Comparison of ENCODE assay signal across 22 mouse cellular contexts in genomic region chr2:158155101-158155500, GRCm38 (mm10). TPM values are rescaled to one million over a fixed set of nuclear protein-coding genes. Genes with fewer than 3 reads are reported as not detected.
DNase-seq lines count a peak whose midpoint lies in the region; ATAC-seq and TF ChIP-seq lines count a peak whose summit lies in the region.
"Had no signal": no experiment of that assay in that cellular context is flagged by ENCODE, and none has a peak within 500 bp of the region (broad histone marks: within the 10 kb centered on the region; RNA-seq: fewer than 3 reads in every experiment).

No protein-coding gene starts in this region.

- H3K36me3 ChIP-seq in CH12.LX (replicated peaks in 1 of 2; ENCODE audit: control insufficient read depth in 1 of 2, insufficient read depth in 1 of 2, low read length in 1 of 2) (no peaks in the 10 kb centered on the region), E14TG2a.4 (ENCODE audit: insufficient read depth, low read length) (no peaks in the 10 kb centered on the region)
- no peaks in the 10 kb centered on the region for H3K36me3 ChIP-seq in liver, postnatal 0 days (replicated peaks; ENCODE audit: insufficient read depth, low read length)
- H3K36me3 ChIP-seq: embryonic facial prominence, embryonic 15.5 days; forebrain, embryonic 10.5 days; G1E; heart, embryonic 13.5 days; hindbrain, embryonic 12.5 days had no signal

- in situ Hi-C loops in CH12.LX (cut with MboI; ENCODE audit: low pct_ligation_motif_present, low pct_unique_long_range_greater_than_20kb, low sequenced_read_pairs), result no loop called here

- no peak overlapping the region for H3K27ac ChIP-seq in CH12.LX (ENCODE audit: insufficient read depth, low read depth)
- peak overlapping the region; percentile 69; the same call in 1 of the 2 replicates for H3K27ac ChIP-seq in liver, postnatal 0 days (ENCODE audit: low read depth)
- H3K27ac ChIP-seq: gastrocnemius, adult 2 months; heart, embryonic 13.5 days; hindbrain, postnatal 0 days had no signal

- TF ChIP-seq CTCF in CH12.LX (conservative IDR thresholded peaks at IDR 0.05 in 1 of 2, IDR thresholded peaks at IDR 0.05 in 1 of 2; ENCODE audit: low read depth in 2 of 2, low read length in 2 of 2) (no peak), E14TG2a.4 (conservative IDR thresholded peaks at IDR 0.05; ENCODE audit: low read length) (no peak)
- no peak for TF ChIP-seq CTCF in liver, postnatal 0 days (IDR thresholded peaks at IDR 0.05; ENCODE audit: low read depth)

- peaks cover 55% of the 10 kb centered on the region for H3K27me3 ChIP-seq in CH12.LX (replicated peaks)
- H3K27me3 ChIP-seq in E14TG2a.4 (ENCODE audit: insufficient read depth, low read length), result no peaks in the 10 kb centered on the region
- no peaks in the 10 kb centered on the region for H3K27me3 ChIP-seq in liver, postnatal 0 days (ENCODE audit: insufficient read depth, low read length)
- H3K27me3 ChIP-seq: embryonic facial prominence, embryonic 15.5 days; heart, embryonic 13.5 days; hindbrain, embryonic 12.5 days had no signal

- no peak overlapping the region for H3K4me3 ChIP-seq in CH12.LX (replicated peaks in 1 of 3; ENCODE audit: low read depth in 2 of 3, low read length in 2 of 3, poor library complexity in 1 of 3)
- peak overlapping the region; percentile 66; the same call in 1 of the 2 replicates for H3K4me3 ChIP-seq in E14TG2a.4 (replicated peaks; ENCODE audit: low read length)
- no peak overlapping the region for H3K4me3 ChIP-seq in liver, postnatal 0 days (ENCODE audit: low read depth, low read length)
- H3K4me3 ChIP-seq: embryonic facial prominence, embryonic 15.5 days; gastrocnemius, adult 2 months; heart, embryonic 13.5 days; hindbrain, embryonic 12.5 days had no signal

- ATAC-seq in liver, postnatal 0 days, result peak; percentile 37
- no peak for ATAC-seq in activated CD4-positive, CD25-positive, alpha-beta regulatory T cell, adult 4 months
- ATAC-seq in granulocyte monocyte progenitor cell, adult 5-6 weeks (replicated peaks; ENCODE audit: poor library complexity, severe bottlenecking), result no peak
- ATAC-seq: forebrain, embryonic 14.5 days; hindbrain, postnatal 0 days had no signal

- dilution Hi-C loops in CH12.LX (cut with MboI; ENCODE audit: extremely low pct_ligation_motif_present, extremely low pct_unique_long_range_greater_than_20kb, low sequenced_read_pairs), result no loop called here

- H3K9ac ChIP-seq in CH12.LX (ENCODE audit: insufficient read depth, low read depth), result no peak overlapping the region
- H3K9ac ChIP-seq in liver, postnatal 0 days (replicated peaks), result no peak overlapping the region
- H3K9ac ChIP-seq: embryonic facial prominence, embryonic 15.5 days; heart, embryonic 13.5 days; hindbrain, embryonic 12.5 days had no signal

- H3K9me3 ChIP-seq in CH12.LX (replicated peaks; ENCODE audit: low read length) (peaks cover 16% of the 10 kb centered on the region), E14TG2a.4 (ENCODE audit: low read length) (peaks cover 5% of the 10 kb centered on the region)
- no peaks in the 10 kb centered on the region for H3K9me3 ChIP-seq in liver, postnatal 0 days (ENCODE audit: low read length)
- H3K9me3 ChIP-seq: embryonic facial prominence, embryonic 15.5 days had no signal

- WGBS in liver, postnatal 0 days (ENCODE audit: insufficient replicate concordance), result 72% methylated on average over 7 of the region's 7 CpGs

- no peak for TF ChIP-seq EP300 in CH12.LX (IDR thresholded peaks at IDR 0.05; ENCODE audit: low read length)
- no peak for TF ChIP-seq EP300 in liver, postnatal 0 days (IDR thresholded peaks at IDR 0.05; ENCODE audit: low read depth)

- DNase-seq in CH12.LX (ENCODE audit: extremely low read depth) (no peak), R1 (ENCODE audit: low read depth, low spot score) (peak; percentile 92)
- DNase-seq in liver, postnatal 0 days, result no peak
- DNase-seq in right cerebral cortex, postnatal 14 days, result no peak
- DNase-seq: adrenal gland, postnatal 10 days; cerebellum, adult 11 months; cerebellum, adult 8-10 months; cerebellum, postnatal 14 days; embryo, embryonic 11 days; gastrocnemius, postnatal 25 days; heart, postnatal 36 days had no signal

- no peaks in the 10 kb centered on the region for H3K79me2 ChIP-seq in CH12.LX (replicated peaks; ENCODE audit: control insufficient read depth, extremely low read depth, insufficient read depth, poor library complexity, severe bottlenecking)

- no peak for TF ChIP-seq RAD21 in CH12.LX (IDR thresholded peaks at IDR 0.05; ENCODE audit: low read depth, low read length)

- no peak overlapping the region for H3K4me2 ChIP-seq in CH12.LX (ENCODE audit: insufficient read depth, low read depth, poor library complexity, severe bottlenecking)
- H3K4me2 ChIP-seq in liver, postnatal 0 days (ENCODE audit: low read depth, low read length), result no peak overlapping the region
- H3K4me2 ChIP-seq: embryonic facial prominence, embryonic 15.5 days; hindbrain, embryonic 12.5 days had no signal

- no peak for TF ChIP-seq POLR2A in CH12.LX (IDR thresholded peaks at IDR 0.05; ENCODE audit: low read depth, low read length)

- H3K4me1 ChIP-seq in CH12.LX (ENCODE audit: control insufficient read depth in 1 of 2, insufficient read depth in 2 of 2), result peaks cover 5 to 20% of the 10 kb centered on the region in 2 experiments
- peaks cover 76% of the 10 kb centered on the region for H3K4me1 ChIP-seq in E14TG2a.4 (replicated peaks; ENCODE audit: low read depth, low read length)
- H3K4me1 ChIP-seq in liver, postnatal 0 days (ENCODE audit: insufficient read depth), result peaks cover 50% of the 10 kb centered on the region

TF ChIP-seq in CH12.LX, 34 proteins besides CTCF, POLR2A, EP300 and RAD21:
- TF ChIP-seq MXI1 (IDR thresholded peaks at IDR 0.05; ENCODE audit: low read depth, low read length) (no peak), ZNF384 (IDR thresholded peaks at IDR 0.05; ENCODE audit: low read depth, low read length) (no peak), ZC3H11A (IDR thresholded peaks at IDR 0.05; ENCODE audit: low read depth, low read length) (no peak), GABPA (IDR thresholded peaks at IDR 0.05; ENCODE audit: insufficient replicate concordance, low read depth, low read length) (no peak), MAFK (IDR thresholded peaks at IDR 0.05; ENCODE audit: insufficient replicate concordance, low read length) (no peak), SMC3 (IDR thresholded peaks at IDR 0.05; ENCODE audit: low read depth, low read length) (no peak), CHD2 (IDR thresholded peaks at IDR 0.05; ENCODE audit: low read length) (peak; percentile 27; the same call in 1 of the 2 replicates)

RNA-seq across cellular contexts. Expression of gene Tgm2, which starts 8.9 kb away (rescaled TPM):
- total RNA-seq in CH12.LX (2012; rRNA removed), result 0.04 and 0.08 TPM in 2 replicates
- total RNA-seq in CH12.LX (2014; rRNA removed), result 0.09 and 0.50 TPM in 2 replicates
- polyA plus RNA-seq in CH12.LX (2012; ENCODE audit: insufficient read length, low read depth), result 0.21 and 0.72 TPM in 2 replicates
- polyA plus RNA-seq in liver, postnatal 0 days (2015; fragmentation: Nextera tagmentation; extraction: Ambion mirVana), result 44.4 and 59.7 TPM in 2 replicates
- 1 to 10 TPM; 2.1 to 5.4 TPM for polyA plus RNA-seq in activated CD4-positive, CD25-positive, alpha-beta regulatory T cell, adult 4 months (2017; shearing (Covaris generic))
- not detected in 2 replicates for total RNA-seq in granulocyte monocyte progenitor cell, adult 5-6 weeks (2014; fragmentation: Nextera tagmentation)
- 0.04 and 0.21 TPM in 2 replicates for total RNA-seq in granulocyte monocyte progenitor cell, adult 5-6 weeks (2017)
